Mouse (Mus musculus): ENCODE results near the gene Ctdsp1.

DNA sequence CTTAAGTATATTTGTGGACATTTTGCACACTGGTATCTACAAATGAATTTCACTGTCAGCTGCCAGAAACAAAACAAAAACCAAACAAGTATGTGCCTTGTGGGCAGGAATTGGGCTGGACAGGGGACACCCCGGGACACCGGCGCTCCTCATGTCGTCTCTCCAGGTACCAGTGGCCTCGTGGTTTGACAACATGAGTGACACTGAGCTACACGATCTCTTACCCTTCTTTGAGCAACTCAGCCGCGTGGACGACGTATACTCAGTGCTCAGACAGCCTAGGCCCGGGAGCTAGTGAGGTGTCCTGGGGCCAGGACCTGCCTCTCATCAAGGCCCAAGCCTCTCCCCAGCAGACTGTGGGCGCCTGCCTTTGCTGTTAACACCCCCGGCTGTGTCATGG lies 4.0 kb downstream of the Ctdsp1 start:
- TF ChIP-seq CTCF (IDR thresholded peaks at IDR 0.05; ENCODE audit: low read depth, low read length): no peak
- no peak for TF ChIP-seq POLR2A (IDR thresholded peaks at IDR 0.05; ENCODE audit: borderline replicate concordance, low read depth, low read length)

Data from bone marrow macrophage, adult 2 months (primary cell).